Mouse (Mus musculus) left cerebral cortex, adult 18-20 months (tissue): ENCODE results near the gene Elmo2. TPM values are rescaled to one million over a fixed set of nuclear protein-coding genes. Genes with fewer than 3 reads are reported as not detected.

Experiments used
- DNase-seq, 2 experiments: peaks; one replicate each; pipeline ENCODE4 v3.0.0; 2021 to 2022; ENCODE audit warnings: low spot score in 2 of 2, mixed read lengths in 1 of 2
- total RNA-seq, 2 experiments: library from RNA; stranded (reverse); gene quantifications; 2 replicates each; pipeline ENCODE4 v1.2.3; 2021

Gene Elmo2
- total RNA-seq, 2 experiments from 2014 or later, result 145 to 166 TPM

DNA sequence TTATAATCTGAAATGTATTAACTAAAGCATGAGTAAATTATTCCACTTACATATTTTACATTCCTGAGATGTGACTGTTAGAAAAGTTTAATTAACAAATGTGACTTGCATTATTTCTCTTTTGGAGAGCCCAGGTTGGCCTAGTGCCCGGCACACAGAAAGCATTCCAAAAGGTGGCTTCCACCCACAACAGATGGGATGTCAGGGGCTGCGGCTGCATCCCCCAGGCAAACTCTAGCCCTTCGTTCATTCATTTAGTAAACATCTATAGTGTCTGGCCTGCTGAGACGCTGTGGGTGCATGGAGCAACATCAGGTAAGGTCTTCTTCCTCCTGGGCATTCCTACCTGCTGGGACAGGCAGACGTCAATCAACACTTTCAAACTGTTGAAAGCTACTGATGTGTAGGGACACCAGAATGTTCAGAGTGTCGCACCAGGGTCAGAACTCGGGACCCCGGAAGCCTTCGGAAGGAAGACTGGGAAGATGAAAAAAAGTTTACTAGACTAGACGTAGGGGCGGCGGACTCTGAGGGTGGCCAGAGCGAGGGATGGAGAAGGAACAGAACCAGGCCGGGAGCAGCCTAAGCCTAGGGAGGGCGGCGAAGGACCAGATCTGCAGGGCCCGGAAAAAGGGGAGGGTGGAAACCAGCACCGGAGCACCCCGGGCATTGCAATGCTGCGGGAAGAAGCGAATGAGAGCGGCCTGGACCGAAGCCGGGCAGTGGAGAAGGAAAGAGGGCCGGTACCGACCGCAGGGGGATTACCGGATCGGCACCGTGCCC lies 567 bp downstream of the Elmo2 start:
- DNase-seq, result no peak

DNA sequence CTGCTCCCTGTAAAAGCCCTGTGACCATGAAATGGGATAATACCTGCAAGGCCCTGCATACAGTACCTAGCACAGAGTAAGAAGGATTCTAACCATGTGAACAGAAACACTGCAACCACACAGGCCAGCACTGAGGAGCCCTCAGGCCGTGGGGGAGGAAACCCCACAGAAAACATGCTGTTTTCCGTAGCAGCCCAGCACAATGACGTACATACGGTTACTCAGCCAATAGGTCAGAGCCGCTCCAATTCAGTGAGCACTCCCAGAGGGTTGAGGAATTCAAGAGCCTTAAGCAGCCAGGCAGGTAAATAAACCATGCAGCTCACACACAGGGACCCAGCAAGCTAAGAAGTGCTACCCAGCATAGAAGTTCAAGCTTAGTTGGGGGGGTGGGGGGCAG lies 2.4 kb downstream of the Elmo2 start:
- DNase-seq, result no peak

DNA sequence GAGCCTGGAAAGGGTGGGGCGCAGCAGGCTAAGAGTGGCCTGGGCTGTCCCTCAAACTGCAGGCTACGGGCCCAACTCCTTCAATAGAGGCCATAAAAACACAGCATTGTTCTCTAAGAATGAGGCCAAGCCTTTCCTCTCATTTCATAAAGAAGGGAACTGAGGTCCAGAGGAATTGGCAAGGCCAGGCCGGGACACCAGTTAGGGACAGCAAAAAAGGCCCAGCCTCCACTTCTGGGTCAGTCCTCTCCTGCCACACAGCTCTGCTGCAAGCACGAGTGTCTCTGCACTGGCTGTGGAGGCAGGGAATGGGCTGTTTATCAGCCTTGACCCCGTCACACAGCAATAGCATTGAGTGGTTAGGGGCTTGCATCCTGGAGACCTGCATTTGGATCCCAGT lies 2.8 kb downstream of the Elmo2 start:
- peak in 1 of 2 experiments; percentile 25 for DNase-seq

DNA sequence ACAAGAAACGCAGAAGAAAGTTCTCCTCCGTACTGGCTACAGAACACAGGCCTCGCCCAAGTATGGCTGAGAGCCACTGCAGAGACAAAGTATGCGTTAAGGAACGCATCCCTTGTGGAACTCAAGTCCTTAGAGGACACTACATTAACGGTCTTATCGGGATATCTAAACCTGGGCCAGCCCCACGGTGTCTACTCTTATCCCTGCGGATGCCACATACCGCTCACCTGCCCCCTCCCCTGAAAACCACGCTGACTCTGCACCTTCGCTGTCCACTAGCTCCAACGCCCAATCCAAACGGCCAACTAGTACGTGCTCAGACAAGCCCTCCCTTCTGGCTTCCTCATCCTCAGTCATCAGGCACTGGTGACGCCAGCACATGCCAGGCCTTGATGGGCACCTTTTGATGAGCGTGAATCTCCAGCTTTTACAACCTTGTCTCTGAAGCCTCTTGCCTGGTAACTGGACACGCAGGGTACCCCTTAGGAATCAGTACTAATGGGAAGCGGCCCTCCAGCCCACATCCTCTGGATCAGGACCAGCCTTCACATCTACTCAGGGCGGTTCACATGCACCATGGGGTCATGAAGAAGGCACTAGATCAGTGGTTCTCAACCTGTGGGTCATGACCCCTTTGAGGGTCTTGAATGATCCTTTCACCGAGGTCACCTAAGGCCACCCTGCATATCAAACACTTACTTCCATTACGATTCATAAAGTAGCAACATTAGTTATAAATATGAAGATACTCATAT lies 4.1 kb downstream of the Elmo2 start:
- DNase-seq, result no peak

DNA sequence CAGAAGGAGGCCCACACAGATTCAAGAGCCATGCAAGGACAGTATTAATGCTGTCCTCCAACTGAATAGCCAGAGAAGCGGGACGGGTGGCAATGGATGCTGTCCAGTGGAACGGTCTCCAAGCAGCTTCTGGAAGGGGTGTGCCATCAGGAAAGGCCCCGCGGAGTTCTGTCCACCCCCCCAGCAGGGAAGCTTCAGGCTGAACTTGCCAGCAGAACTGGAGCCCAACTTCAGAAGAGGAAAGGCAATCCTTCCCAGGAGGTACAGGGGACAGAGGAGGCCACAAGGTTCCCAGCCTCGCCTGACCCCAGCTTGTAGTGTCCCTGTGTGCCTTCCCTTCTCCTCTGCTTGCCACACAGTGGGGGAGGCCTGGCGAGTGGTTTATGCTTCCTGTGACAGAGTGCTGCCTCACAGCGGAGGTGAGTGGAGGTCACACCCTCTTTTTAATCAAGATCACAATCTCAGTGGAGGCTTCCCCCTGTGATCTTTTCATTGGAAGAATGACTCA lies 4.8 kb downstream of the Elmo2 start:
- DNase-seq, result no peak

DNA sequence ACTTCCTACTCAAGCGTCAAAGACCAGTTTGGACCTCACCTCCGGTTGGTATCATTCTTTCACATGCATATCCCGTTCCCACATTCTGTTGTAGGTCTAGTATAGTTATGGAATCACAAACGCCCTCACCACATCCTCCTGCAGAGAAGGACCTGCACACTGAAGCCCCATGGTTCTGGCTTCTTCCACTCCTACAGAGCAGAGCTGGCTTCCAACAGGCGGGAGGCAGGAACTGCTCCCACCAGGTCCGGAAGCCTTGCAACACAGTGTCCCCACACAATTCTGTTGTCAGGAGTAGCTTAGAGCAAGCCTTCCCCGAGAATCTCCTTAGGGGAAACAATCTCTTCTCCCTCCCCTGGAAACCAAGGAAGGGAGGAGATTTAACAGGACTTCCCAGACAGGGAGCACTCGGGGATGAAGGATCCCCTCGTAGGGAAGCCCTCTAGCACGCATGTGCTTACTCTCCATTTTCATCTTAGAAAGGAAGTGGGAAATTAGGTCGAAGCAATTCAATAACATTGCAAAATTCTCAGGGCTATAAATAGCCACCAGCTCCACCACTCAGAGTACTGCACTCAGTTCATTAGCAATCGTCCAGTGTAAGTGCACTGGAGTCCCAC lies 5.6 kb downstream of the Elmo2 start:
- DNase-seq, result peak; percentile 49 to 76

DNA sequence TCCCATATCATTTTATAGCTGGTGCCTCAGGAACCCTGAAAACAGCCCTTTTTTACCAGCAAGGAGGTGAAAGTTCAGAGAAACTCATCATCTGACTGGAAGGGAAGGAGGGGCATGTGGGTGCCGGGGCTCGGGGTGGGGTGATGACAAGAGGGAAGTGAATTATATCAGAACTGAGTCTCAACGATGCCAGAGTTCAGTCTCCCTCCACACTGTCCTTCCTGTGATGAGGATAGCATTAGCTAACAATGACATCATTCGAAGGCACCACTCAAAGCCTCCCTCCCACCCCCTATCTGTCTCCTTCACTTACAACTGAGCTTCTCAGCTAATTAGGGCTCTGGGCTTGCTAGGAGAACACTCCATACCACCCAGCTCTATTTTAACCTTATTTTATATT lies 6.8 kb downstream of the Elmo2 start:
- DNase-seq, result no peak

DNA sequence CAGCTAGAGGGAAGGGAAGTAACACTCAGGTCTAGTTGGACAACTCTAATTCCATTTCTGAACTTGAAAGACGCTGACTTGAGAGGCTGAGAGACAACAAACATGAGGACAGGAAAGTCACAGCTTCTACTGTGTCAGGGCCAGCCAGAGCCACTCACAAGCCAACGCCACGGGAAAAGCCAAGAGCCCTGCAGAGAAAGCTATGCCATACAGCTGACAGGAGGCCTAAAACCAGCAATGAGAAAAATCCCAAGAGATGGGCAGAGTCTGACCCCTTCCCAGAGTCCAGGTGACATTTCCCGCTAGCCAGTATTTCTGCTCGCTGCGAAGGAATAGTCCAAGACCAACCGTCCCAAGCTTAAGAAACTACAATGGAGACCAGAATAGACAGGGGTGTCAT lies 7.3 kb downstream of the Elmo2 start:
- DNase-seq, result no peak

DNA sequence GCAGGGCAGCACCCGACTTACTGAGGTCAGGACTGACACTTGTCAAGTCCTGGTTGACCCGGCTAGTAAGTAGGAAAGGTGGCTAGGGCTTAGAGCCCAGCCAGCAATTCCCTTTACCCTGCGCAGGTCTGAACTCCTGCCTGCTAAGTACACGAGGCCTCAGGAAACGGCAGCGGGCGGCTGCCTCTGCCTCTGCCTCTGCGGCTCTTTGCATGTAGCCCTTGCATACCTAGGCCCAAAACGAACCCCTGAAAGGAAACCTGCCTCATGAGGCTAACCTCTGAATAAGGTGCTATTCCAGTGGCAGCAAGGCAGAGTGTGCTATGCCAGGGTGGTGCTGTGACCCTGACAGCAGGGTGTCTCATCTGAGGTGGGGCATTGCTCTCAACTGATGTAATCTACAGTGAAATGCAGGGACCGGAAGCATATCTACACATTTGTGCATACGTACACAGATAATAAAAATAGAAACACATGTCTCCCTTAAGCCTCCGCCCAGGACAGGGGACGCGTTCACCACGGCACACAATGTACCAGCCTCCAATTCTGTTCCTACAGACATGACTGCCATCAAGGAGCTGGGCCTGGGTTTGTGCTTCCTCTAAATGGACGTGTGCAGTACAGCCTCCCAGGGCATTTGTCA lies 8.5 kb downstream of the Elmo2 start:
- DNase-seq, result no peak

DNA sequence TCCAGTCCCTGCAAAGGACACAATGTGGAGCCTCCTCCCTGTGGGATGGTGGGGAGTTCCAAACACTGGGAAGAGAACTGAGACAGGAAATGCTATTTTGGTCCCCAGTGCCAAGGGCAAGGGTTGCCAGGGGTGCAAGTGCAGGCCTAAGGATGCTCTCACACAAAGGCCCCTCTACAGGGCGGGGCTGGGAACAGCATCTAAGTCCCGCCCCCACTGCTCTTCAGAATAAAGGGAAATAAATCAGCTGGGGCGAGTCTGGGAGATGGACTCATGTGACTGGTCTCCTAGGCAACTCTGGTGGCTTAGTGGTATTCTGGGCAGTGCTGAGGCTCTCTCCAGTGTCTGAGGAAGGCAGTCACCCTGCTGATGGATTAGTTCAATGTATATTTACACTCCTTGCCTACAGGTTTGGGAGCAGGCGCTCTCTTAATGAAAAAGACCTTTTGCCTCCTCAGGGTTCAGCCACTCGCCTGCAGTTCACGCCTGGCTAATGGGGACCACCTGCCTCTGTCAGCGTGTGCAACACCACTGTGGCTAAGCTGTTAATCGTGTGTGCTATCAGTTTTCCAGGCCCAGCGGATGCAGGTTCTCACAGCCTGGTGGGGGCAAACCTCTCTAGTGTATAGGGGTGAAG lies 9.3 kb downstream of the Elmo2 start:
- peak; percentile 71 to 81 for DNase-seq

DNA sequence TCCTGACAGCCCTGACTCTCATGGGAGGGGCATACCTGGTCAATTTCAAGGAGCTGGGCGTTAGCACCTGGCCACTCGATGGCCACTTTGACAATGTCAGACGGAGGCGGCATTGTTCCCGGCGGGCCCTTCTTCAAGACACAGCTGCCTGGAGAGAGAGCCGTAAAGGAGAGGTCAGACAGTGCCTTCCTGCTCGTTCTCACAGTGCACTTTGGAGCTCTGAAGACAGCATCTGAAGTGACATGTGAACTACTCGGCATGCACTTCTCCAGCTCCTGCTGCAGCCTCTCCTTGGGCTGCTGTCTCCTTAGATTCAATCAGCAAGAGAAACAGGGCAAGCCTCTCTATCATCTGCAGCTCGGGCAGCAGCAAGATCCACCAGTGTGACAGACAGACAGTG lies 10.1 kb downstream of the Elmo2 start:
- no peak for DNase-seq

DNA sequence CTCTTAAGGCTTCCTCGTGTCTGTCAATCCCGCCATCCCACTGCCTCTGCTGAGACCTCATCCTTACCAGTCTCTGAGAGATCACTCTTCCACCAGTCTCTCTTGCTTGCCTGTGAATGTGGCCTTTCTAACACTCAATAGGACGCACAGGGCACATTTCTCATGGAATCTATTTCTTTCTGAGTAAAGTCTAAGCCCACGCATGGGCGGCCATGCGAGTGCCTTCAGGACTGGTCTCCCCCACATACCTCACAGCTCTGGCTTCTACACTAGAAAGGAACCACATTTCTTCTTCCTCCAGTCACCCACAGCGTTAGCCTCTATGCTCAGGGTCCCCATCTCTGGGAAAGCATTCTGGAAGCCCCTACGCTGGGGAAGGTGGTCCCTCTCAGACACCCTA lies 12.1 kb downstream of the Elmo2 start:
- no peak for DNase-seq

DNA sequence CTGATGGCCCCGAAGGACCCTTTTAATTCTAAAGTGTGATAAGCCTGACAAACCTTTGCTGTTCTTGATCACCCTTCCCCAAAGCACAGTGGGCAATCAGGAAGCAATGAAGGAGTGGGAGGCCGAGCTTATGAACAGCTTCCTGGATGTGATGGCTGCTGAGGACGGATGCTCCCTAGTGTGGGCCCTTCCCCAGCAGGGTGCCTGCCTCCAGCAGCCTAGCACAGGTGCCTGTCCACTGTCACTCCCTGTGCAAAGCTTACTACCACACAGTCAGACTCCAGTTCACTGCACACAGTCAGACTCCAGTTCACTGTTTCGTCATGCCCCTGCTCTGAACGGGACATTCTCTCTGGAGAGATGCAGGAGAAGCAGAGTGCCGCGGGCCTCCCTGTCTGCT lies 13.9 kb downstream of the Elmo2 start:
- DNase-seq, result no peak

DNA sequence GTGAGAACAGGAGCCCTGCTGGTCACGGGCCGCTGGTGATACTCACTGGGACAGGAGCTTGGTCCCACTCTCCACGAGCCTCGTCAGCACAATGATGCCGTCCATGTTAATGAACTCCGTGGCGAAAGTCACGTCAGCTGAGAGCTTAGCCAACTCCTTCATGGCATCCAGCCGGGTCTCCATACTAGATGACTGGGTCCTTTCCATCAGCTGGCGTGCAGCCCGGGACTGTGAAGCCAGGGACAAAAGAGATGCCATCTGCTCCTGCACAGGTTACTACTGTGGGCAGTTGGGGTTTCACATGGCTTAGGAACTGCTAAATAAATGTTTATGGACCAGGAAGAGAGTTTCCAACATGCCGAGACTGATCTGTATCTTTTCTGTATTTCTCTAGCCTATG lies 14.7 kb downstream of the Elmo2 start:
- DNase-seq, result no peak

DNA sequence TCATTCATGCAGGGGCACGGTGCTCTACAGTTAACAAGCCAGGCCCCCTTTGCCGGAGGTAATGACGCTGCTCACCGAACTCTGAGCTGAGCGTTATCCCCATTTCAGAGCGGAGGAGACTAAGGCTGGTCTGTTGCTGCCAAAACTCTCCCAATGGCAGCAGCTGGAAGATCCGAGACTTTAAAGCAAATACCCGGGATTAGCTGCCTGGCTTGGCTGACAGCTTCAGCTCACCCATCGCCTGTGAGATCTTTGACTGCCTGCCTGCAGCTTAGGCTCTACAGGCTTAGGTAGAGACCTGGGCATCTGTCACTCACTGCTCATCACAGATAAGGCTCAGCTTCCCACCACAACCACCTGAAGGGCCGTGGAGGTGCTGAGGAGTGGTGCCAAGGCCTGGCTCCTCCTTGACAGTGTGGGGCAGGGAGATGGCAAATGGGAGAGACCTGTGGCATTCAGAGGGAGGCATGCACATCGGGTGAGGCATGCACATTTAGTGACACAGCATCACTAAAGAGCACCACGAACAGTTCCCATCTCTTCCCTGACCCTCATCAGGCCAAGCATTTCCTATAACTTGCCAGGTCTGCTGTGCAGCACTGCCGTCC lies 15.4 kb downstream of the Elmo2 start:
- no peak for DNase-seq

DNA sequence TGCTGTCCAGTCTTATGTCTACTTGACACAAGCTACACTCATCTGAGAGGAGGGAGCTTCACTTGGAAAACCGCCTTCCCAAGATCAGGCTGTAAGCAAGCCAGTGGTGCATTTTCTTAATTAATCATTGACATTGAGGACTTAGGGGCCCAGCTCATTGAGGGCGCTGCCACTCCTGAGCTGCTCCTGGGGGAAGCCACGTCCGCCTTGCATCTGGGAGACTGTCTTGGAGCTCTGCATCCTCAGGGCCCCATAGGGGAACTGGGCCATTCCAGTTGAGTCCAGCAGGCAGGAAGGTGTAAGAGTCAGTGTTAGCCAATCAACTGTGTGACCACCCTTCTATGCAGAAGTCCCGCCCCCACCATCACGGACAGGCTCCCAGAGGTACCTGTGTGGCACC lies 18.5 kb downstream of the Elmo2 start:
- no peak for DNase-seq

DNA sequence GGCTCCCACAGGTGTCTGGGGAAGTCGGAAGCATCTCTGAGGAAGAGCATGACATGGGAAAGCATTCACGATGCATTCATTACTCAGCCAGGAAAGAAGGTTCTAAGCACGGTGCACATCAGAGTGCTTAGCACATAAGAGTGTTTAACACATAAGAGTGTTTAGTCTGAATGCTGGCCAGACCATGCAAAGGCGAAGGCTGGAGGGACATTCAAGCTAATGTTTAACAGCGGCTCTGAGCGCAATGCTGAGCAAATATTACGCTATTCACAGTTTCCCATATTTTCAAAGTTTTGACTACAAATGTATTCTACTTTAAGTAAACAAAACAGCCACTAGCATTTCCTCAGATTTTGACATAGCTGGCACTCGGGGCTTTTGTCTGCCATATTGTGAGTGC lies 20.8 kb downstream of the Elmo2 start:
- no peak for DNase-seq

DNA sequence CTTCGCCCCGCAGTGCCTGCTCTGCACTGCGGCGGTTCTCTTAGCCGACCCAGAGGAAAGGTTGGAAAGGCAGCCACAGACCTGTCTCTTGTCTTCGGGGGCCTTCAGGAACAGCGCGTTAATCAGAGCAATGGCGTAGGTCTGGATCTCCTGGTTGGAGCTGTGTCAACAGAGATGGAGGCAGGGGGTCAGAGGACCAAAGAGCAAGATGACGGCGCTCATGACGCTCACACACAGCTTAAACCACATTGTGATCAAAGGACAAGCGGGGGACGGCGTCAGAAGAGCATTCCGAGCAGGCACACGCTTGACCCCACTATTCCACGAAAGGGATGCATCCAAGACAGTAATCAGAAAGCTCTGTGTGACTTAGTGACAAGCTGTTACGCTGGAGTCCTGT lies 21.5 kb downstream of the Elmo2 start:
- no peak for DNase-seq

DNA sequence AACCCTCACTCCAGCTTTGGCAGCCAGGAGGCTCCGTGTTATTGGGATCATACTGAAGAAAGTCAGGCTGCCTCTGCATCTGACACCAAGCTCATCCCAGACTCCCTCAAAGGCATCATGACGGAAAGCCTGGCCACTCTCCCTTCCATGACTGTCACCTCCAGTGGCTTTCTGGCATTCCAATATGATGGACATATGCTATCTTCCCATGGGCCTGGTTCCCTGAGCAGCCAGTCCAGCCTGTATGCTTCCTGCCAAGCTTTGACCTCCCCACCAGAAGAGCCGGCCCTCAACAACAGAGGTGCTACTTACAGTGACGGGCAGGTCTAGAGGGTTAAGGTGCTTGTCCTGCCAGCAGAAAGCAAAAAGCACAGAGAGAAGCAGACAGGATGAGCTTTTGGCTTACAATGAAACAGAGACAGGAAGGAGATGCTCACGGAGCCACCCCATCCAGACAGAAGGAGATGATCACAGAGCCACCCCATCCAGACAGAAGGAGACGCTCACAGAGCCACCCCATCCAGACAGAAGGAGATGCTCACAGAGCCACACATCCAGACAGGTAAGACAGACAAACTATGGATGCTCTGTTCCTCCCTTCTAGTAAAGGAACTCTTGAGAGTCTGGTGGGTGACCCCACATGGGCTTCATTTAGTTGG lies 22.8 kb downstream of the Elmo2 start:
- DNase-seq, result no peak

DNA sequence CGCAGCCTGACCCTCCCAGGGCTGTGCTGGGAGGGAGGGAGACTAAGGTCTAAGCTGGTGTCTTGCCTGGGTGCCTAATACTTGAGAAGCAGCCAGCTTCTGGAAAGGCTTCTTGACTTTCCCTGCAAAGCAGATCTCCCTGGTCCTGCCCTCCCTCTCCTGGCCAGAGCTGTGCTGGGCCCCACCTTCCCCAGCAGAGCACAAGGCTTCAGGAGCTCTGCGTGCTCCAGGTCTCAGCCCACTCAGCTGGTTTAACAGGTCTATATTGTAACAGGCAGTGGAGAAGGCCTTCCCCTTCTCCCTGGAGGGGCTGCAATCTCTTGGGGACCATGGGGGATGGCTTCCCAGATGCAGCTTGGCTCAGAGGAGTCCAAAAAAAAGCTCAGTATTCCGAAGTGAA lies 24.9 kb downstream of the Elmo2 start:
- DNase-seq, result no peak
